Mouse (Mus musculus): ENCODE results near the gene Fancg.

Gene Fancg

GRCm38 (mm10) chr4:43010161-43011038 is at the start of gene Fancg:
Gene Fancg (minus strand): TSS chr4:43010506.
- peak; percentile 92 for DNase-seq

GRCm38 (mm10) chr4:43059697-43060096 is 49.4 kb upstream of the Fancg start:
- no peak for DNase-seq

- peak; percentile 96 for DNase-seq
Observed at GRCm38 (mm10) chr4:43058753-43059654, 48.7 kb upstream of the Fancg start, which contains the start of gene Unc13b. Gene Unc13b (plus strand): TSS chr4:43058953.

- DNase-seq: no peak
Observed at GRCm38 (mm10) chr4:43058392-43058752, 48.1 kb upstream of the Fancg start.

- DNase-seq: peak; percentile 43
Observed at GRCm38 (mm10) chr4:43057654-43058053, 47.3 kb upstream of the Fancg start.

GRCm38 (mm10) chr4:43052627-43053026 is 42.3 kb upstream of the Fancg start:
- DNase-seq: peak; percentile 73

GRCm38 (mm10) chr4:43047231-43047630 is 36.9 kb upstream of the Fancg start:
- DNase-seq: peak; percentile 95

GRCm38 (mm10) chr4:43046607-43047006 is 36.3 kb upstream of the Fancg start:
- DNase-seq: no peak

GRCm38 (mm10) chr4:43045659-43046302 is 35.5 kb upstream of the Fancg start, which contains the start of gene Fam214b:
Gene Fam214b (minus strand): TSS chr4:43046220.
- peak; percentile 100 for DNase-seq

- no peak for DNase-seq
Observed at GRCm38 (mm10) chr4:43045285-43045658, 35.0 kb upstream of the Fancg start.

- peak; percentile 84 for DNase-seq
Observed at GRCm38 (mm10) chr4:43044673-43045072, 34.4 kb upstream of the Fancg start.

- peak; percentile 90 for DNase-seq
Observed at GRCm38 (mm10) chr4:43043644-43044357, 33.5 kb upstream of the Fancg start.

GRCm38 (mm10) chr4:43040881-43041547 is 30.7 kb upstream of the Fancg start:
- no peak for DNase-seq

- DNase-seq: peak; percentile 99
Observed at GRCm38 (mm10) chr4:43040114-43040572, 29.8 kb upstream of the Fancg start.

- no peak for DNase-seq
Observed at GRCm38 (mm10) chr4:43039609-43040008, 29.3 kb upstream of the Fancg start.

- DNase-seq: no peak
Observed at GRCm38 (mm10) chr4:43038567-43039495, 28.5 kb upstream of the Fancg start.

- no peak for DNase-seq
Observed at GRCm38 (mm10) chr4:43037860-43038566, 27.7 kb upstream of the Fancg start.

- DNase-seq: no peak
Observed at GRCm38 (mm10) chr4:43036356-43036755, 26.1 kb upstream of the Fancg start.

GRCm38 (mm10) chr4:43035851-43036250 is 25.5 kb upstream of the Fancg start:
- DNase-seq: no peak

- DNase-seq: no peak
Observed at GRCm38 (mm10) chr4:43033481-43033880, 23.2 kb upstream of the Fancg start.
